Mouse (Mus musculus): ENCODE measurements around the gene Gm20441.

GRCm38 (mm10) chr10:75766856-75767255 is 13.9 kb downstream of the Gm20441 start:
- TF ChIP-seq CTCF (IDR thresholded peaks at IDR 0.05; ENCODE audit: borderline replicate concordance, control insufficient read depth, extremely low read depth, insufficient read depth, low read length, poor library complexity) (no peak), POLR2A (IDR thresholded peaks at IDR 0.05; ENCODE audit: control insufficient read depth, extremely low read depth, insufficient read depth, low read length, poor library complexity) (no peak)

Data from thymus, adult 2 months (tissue).